Mouse (Mus musculus): ENCODE measurements around the gene Lrrk1. TPM values are rescaled to one million over a fixed set of nuclear protein-coding genes. Genes with fewer than 3 reads are reported as not detected.

Lrrk1 gene
- polyA plus RNA-seq, 1 experiment, result not detected

GRCm38 (mm10) chr7:66233141-66233946, 154.8 kb downstream of the Lrrk1 start:
- Histone ChIP-seq H3K27ac (ENCODE audit: insufficient read depth, low read depth, low read length) (no peak overlapping the region), H3K4me3 (ENCODE audit: insufficient read depth, low read depth, low read length) (no peak overlapping the region), H3K4me1 (ENCODE audit: control insufficient read depth, insufficient read depth, low read length) (peaks cover 16% of the 10 kb centered on the region)
- TF ChIP-seq POLR2A (IDR thresholded peaks at IDR 0.05; ENCODE audit: insufficient read depth, low read depth, low read length), result no peak
- TF ChIP-seq CTCF (IDR thresholded peaks at IDR 0.05; ENCODE audit: insufficient read depth, low read depth, low read length), result no peak
- 81% methylated on average over 4 of the region's 4 CpGs for WGBS

GRCm38 (mm10) chr7:66231861-66232260, 156.3 kb downstream of the Lrrk1 start:
- TF ChIP-seq POLR2A (IDR thresholded peaks at IDR 0.05; ENCODE audit: insufficient read depth, low read depth, low read length) (no peak), CTCF (IDR thresholded peaks at IDR 0.05; ENCODE audit: insufficient read depth, low read depth, low read length) (no peak)
- peaks cover 18% of the 10 kb centered on the region for H3K4me1 ChIP-seq (ENCODE audit: control insufficient read depth, insufficient read depth, low read length)
- 96% methylated on average over 4 of the region's 4 CpGs for WGBS
- H3K27ac ChIP-seq (ENCODE audit: insufficient read depth, low read depth, low read length), result no peak overlapping the region
- H3K4me3 ChIP-seq (ENCODE audit: insufficient read depth, low read depth, low read length), result no peak overlapping the region

GRCm38 (mm10) chr7:66230638-66231550, 157.3 kb downstream of the Lrrk1 start:
- Histone ChIP-seq H3K4me1 (ENCODE audit: control insufficient read depth, insufficient read depth, low read length) (peaks cover 18% of the 10 kb centered on the region), H3K27ac (ENCODE audit: insufficient read depth, low read depth, low read length) (no peak overlapping the region), H3K4me3 (ENCODE audit: insufficient read depth, low read depth, low read length) (no peak overlapping the region)
- WGBS, result 60% methylated on average over 17 of the region's 17 CpGs
- TF ChIP-seq POLR2A (IDR thresholded peaks at IDR 0.05; ENCODE audit: insufficient read depth, low read depth, low read length) (no peak), CTCF (IDR thresholded peaks at IDR 0.05; ENCODE audit: insufficient read depth, low read depth, low read length) (no peak)

GRCm38 (mm10) chr7:66230246-66230637, 157.9 kb downstream of the Lrrk1 start:
- 66% methylated on average over 4 of the region's 4 CpGs for WGBS

GRCm38 (mm10) chr7:66229433-66229832, 158.7 kb downstream of the Lrrk1 start:
- WGBS, result 91% methylated on average over 7 of the region's 7 CpGs
- Histone ChIP-seq H3K4me3 (ENCODE audit: insufficient read depth, low read depth, low read length) (no peak overlapping the region), H3K27ac (ENCODE audit: insufficient read depth, low read depth, low read length) (no peak overlapping the region), H3K4me1 (ENCODE audit: control insufficient read depth, insufficient read depth, low read length) (peaks cover 18% of the 10 kb centered on the region)
- TF ChIP-seq POLR2A (IDR thresholded peaks at IDR 0.05; ENCODE audit: insufficient read depth, low read depth, low read length) (no peak), CTCF (IDR thresholded peaks at IDR 0.05; ENCODE audit: insufficient read depth, low read depth, low read length) (no peak)

More at GRCm38 (mm10) chr7:66230246-66230637, 157.9 kb downstream of the Lrrk1 start:
- no peak overlapping the region for H3K4me3 ChIP-seq (ENCODE audit: insufficient read depth, low read depth, low read length)
- TF ChIP-seq POLR2A (IDR thresholded peaks at IDR 0.05; ENCODE audit: insufficient read depth, low read depth, low read length) (no peak), CTCF (IDR thresholded peaks at IDR 0.05; ENCODE audit: insufficient read depth, low read depth, low read length) (no peak)
- no peak overlapping the region for H3K27ac ChIP-seq (ENCODE audit: insufficient read depth, low read depth, low read length)
- H3K4me1 ChIP-seq (ENCODE audit: control insufficient read depth, insufficient read depth, low read length), result peaks cover 18% of the 10 kb centered on the region

- 90% methylated on average over 2 of the region's 2 CpGs for WGBS
- Histone ChIP-seq H3K4me1 (ENCODE audit: control insufficient read depth, insufficient read depth, low read length) (peaks cover 18% of the 10 kb centered on the region), H3K27ac (ENCODE audit: insufficient read depth, low read depth, low read length) (no peak overlapping the region), H3K4me3 (ENCODE audit: insufficient read depth, low read depth, low read length) (no peak overlapping the region)
- TF ChIP-seq CTCF (IDR thresholded peaks at IDR 0.05; ENCODE audit: insufficient read depth, low read depth, low read length) (no peak), POLR2A (IDR thresholded peaks at IDR 0.05; ENCODE audit: insufficient read depth, low read depth, low read length) (no peak)
Measured at GRCm38 (mm10) chr7:66228610-66228920, 159.6 kb downstream of the Lrrk1 start.

GRCm38 (mm10) chr7:66227814-66228609, 160.1 kb downstream of the Lrrk1 start:
- no peak overlapping the region for H3K4me3 ChIP-seq (ENCODE audit: insufficient read depth, low read depth, low read length)
- TF ChIP-seq POLR2A (IDR thresholded peaks at IDR 0.05; ENCODE audit: insufficient read depth, low read depth, low read length) (no peak), CTCF (IDR thresholded peaks at IDR 0.05; ENCODE audit: insufficient read depth, low read depth, low read length) (no peak)
- 92% methylated on average over 13 of the region's 13 CpGs for WGBS

GRCm38 (mm10) chr7:66225881-66226280, 162.3 kb downstream of the Lrrk1 start:
- WGBS, result 89% methylated on average over 3 of the region's 3 CpGs
- Histone ChIP-seq H3K4me1 (ENCODE audit: control insufficient read depth, insufficient read depth, low read length) (peaks cover 12% of the 10 kb centered on the region; the same call in 1 of the 2 replicates), H3K27ac (ENCODE audit: insufficient read depth, low read depth, low read length) (no peak overlapping the region), H3K4me3 (ENCODE audit: insufficient read depth, low read depth, low read length) (no peak overlapping the region)
- TF ChIP-seq POLR2A (IDR thresholded peaks at IDR 0.05; ENCODE audit: insufficient read depth, low read depth, low read length), result no peak
- no peak for TF ChIP-seq CTCF (IDR thresholded peaks at IDR 0.05; ENCODE audit: insufficient read depth, low read depth, low read length)

More at GRCm38 (mm10) chr7:66227814-66228609, 160.1 kb downstream of the Lrrk1 start:
- peaks cover 14% of the 10 kb centered on the region; the same call in 1 of the 2 replicates for H3K4me1 ChIP-seq (ENCODE audit: control insufficient read depth, insufficient read depth, low read length)
- H3K27ac ChIP-seq (ENCODE audit: insufficient read depth, low read depth, low read length), result no peak overlapping the region
